Mouse (Mus musculus) embryonic facial prominence, embryonic 11.5 days (tissue): ENCODE measurements at regions not wholly inside any gene's neighbourhood (a gene's known extent, or its start where the extent isn't known, plus 50 kb on each side); places are given as distances from the start of the nearest gene placed in this dataset.
"Not testable (repeated sequence)": the region's sequence is repeated elsewhere in the genome, so short reads cannot be mapped to it uniquely, and the experiment has no call there.

Source experiments
- ATAC-seq: fragments of 200-750 bp; cut with Nextera tagmentation; replicated peaks from 2 replicates; pipeline ENCODE4 v1.8.0; 2017; ENCODE audit warnings: low read depth; ENCODE audit not compliant: insufficient number of reproducible peaks, low FRiP score, low TSS enrichment
- DNase-seq: peaks from one replicate; pipeline ENCODE4 v3.0.0-alpha.2; 2015; ENCODE audit warnings: low spot score
- H3K27ac ChIP-seq: fragments of 300-500 bp; sonication (generic); replicated peaks from 2 replicates; pipeline ENCODE4 v1.5.1; 2014; ENCODE audit warnings: mild to moderate bottlenecking, low read depth, low read length, control low read depth
- H3K27me3 ChIP-seq: fragments of 300-500 bp; sonication (generic); 2 replicates; pipeline ENCODE4 v1.6.1; 2014; ENCODE audit warnings: mild to moderate bottlenecking, low read length, moderate library complexity, mixed read lengths; ENCODE audit not compliant: control insufficient read depth, insufficient read depth
- H3K36me3 ChIP-seq: fragments of 300-500 bp; sonication (generic); replicated peaks from 2 replicates; pipeline ENCODE4 v1.6.1; 2014; ENCODE audit warnings: low read depth, mild to moderate bottlenecking, low read length, moderate library complexity, mixed read lengths; ENCODE audit not compliant: control insufficient read depth, insufficient read depth
- H3K4me1 ChIP-seq: fragments of 300-500 bp; sonication (generic); 2 replicates; pipeline ENCODE4 v1.6.1; 2014; ENCODE audit warnings: low read length, mixed read lengths; ENCODE audit not compliant: control insufficient read depth, insufficient read depth
- H3K4me2 ChIP-seq: fragments of 300-500 bp; sonication (generic); 2 replicates; pipeline ENCODE4 v1.6.1; 2014; ENCODE audit warnings: low read depth, mild to moderate bottlenecking, control low read depth, low read length, moderate library complexity
- H3K4me3 ChIP-seq: fragments of 300-500 bp; sonication (generic); 2 replicates; pipeline ENCODE4 v1.5.1; 2014; ENCODE audit warnings: low read depth, low read length, control low read depth
- H3K9ac ChIP-seq: fragments of 300-500 bp; sonication (generic); replicated peaks from 2 replicates; pipeline ENCODE4 v1.6.1; 2014; ENCODE audit warnings: mild to moderate bottlenecking, control low read depth, low read length
- H3K9me3 ChIP-seq: fragments of 300-500 bp; sonication (generic); replicated peaks from 2 replicates; pipeline ENCODE4 v1.6.1; 2016; ENCODE audit warnings: mild to moderate bottlenecking, low read length, inconsistent platforms, mixed read lengths; ENCODE audit not compliant: control insufficient read depth
- WGBS: fragments of 180-500 bp; shearing (Covaris S2); extraction: QIAGEN DNeasy Blood & Tissue Kit; methylation state at CpG from one replicate; pipeline ENCODE4 v1.1.7; 2014; 5-methylcytosine and 5-hydroxymethylcytosine counted together

DNA sequence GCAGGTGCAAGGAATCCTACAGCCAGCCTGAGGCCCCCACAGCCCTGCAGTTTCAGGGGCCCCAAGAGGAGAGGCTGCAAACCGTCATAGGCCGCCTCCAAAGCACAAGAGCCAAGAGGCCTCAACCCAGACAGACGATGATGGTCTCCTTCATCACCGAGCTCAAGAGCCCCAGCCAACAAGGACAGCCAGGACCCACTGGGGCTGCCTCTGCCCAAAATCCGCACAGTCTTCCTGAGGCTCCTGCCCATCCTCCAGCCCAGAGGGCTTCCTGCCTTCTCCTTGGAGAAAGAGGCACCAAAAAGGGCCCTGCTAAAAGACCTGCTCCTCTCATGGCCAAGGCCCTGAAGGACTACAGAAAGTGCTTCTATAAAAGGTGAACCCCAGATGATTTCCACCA is 112.3 kb downstream of the Nus1 start:
- 89% methylated on average over 2 of the region's 5 CpGs for WGBS
- H3K4me1 ChIP-seq, H3K4me2 ChIP-seq, DNase-seq, H3K9me3 ChIP-seq, H3K36me3 ChIP-seq, H3K27me3 ChIP-seq, ATAC-seq, H3K4me3 ChIP-seq, H3K9ac ChIP-seq, H3K27ac ChIP-seq: not testable (repeated sequence)

DNA sequence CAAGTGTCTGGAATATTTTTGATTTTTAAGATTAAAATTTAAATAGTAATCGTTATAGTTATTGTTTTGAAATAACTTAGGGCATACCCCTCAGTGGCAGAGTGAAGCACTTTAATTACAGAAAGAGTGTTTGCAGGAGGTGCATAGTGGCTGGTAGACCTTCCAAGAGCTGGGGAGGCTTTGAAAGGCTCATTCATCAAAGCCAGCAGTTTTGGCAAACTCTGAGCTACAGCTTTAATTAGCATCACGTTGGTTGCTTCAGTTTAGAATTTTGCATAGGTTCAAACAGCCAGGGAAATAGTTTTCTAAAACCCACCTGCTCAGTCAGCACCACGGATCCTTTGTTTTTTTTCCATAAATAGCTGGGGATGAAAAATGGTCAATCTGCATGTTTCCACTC is 113.5 kb downstream of the Nus1 start:
- Histone ChIP-seq H3K9me3 (no peaks in the 10 kb centered on the region), H3K9ac (no peak overlapping the region), H3K27ac (no peak overlapping the region), H3K27me3 (no peaks in the 10 kb centered on the region), H3K36me3 (no peaks in the 10 kb centered on the region), H3K4me2 (no peak overlapping the region), H3K4me3 (no peak overlapping the region), H3K4me1 (no peaks in the 10 kb centered on the region)
- ATAC-seq: no peak
- 72% methylated on average over 3 of the region's 3 CpGs for WGBS
- no peak for DNase-seq

DNA sequence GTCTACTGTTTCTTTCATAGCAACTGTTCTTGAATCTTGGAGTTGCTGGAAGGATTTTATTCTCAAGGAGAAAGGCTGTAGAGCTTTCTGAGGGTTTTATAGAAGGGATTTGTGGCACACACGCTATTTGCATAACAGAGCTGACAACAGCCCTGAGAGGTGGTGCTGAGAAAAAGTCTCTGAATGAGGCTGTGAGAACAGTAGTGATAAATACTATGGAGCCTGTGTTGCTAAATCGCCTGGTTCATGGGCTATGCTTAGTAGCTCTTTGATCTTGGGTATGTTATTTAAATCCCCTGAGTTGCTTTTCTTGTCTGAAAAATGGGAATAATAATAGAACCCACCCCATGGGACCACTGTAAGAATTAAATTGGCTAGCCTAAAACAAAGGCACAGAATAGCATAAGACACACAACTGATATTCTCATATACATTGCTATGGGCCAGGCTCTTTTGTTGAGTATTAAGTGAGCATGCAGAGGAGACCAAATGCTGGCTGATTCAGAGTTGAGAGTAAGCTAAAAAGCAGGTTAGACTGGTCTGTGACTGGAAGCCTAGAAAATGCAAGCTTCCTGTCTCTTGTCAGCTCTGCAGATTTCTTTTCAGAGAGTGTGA is 116.0 kb downstream of the Nus1 start:
- H3K27me3 ChIP-seq: no peaks in the 10 kb centered on the region
- H3K27ac ChIP-seq: no peak overlapping the region
- H3K36me3 ChIP-seq: no peaks in the 10 kb centered on the region
- ATAC-seq (no peak), DNase-seq (no peak)
- H3K4me1 ChIP-seq: no peaks in the 10 kb centered on the region
- 24% methylated on average over 2 of the region's 2 CpGs for WGBS
- H3K9me3 ChIP-seq: no peaks in the 10 kb centered on the region
- H3K9ac ChIP-seq: no peak overlapping the region
- no peak overlapping the region for H3K4me3 ChIP-seq
- no peak overlapping the region for H3K4me2 ChIP-seq

DNA sequence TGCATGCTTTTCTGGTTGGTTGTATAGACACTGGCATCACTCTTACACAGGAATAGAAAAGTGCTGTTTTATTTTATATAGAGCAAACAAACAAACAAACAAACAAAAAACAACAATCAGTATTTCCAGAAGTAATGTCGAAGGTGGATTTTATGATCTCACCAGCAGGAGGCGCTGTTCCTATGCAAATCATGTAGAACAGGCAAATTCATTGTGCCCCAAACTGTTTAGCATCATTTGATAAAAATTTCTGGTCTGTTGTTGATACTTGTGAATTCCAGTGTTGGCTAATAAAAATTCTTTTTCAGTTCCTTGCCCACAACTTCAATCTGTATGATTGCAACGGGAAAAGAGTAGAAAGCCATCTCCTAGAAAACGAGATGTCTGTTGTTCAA is 116.5 kb downstream of the Nus1 start:
- peak; percentile 62 for DNase-seq
- ATAC-seq: no peak
- Histone ChIP-seq H3K27me3 (no peaks in the 10 kb centered on the region), H3K9ac (no peak overlapping the region), H3K4me3 (no peak overlapping the region), H3K27ac (no peak overlapping the region), H3K9me3 (no peaks in the 10 kb centered on the region), H3K36me3 (no peaks in the 10 kb centered on the region), H3K4me2 (no peak overlapping the region), H3K4me1 (no peaks in the 10 kb centered on the region)
- WGBS: 60% methylated on average over 4 of the region's 4 CpGs

DNA sequence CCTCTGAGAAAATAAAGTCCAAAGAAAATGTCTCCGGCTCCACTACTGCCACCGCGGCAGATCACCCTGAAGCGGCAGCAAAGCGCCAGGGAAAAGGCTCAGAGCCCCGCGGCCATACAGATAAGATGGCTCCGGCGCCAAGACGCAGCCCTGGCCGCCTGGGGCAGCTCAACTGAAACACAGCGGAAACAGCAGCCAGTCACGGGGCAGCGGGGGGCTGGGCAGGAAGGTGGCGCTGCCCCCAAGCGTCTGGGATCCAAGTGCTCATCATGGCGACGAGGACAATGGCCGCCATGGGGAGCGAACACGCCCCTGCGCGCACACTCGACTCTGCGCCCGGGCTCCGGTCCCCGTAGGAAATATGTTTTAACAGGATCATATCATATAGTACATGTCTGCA is 128.2 kb downstream of the Nus1 start:
- WGBS: 92% methylated on average over 28 of the region's 28 CpGs
- no peaks in the 10 kb centered on the region for H3K36me3 ChIP-seq
- DNase-seq (no peak), ATAC-seq (no peak)
- no peak overlapping the region for H3K4me3 ChIP-seq
- H3K4me1 ChIP-seq: no peaks in the 10 kb centered on the region
- H3K27ac ChIP-seq: no peak overlapping the region
- H3K27me3 ChIP-seq: no peaks in the 10 kb centered on the region
- no peak overlapping the region for H3K4me2 ChIP-seq
- H3K9ac ChIP-seq: no peak overlapping the region
- no peaks in the 10 kb centered on the region for H3K9me3 ChIP-seq

DNA sequence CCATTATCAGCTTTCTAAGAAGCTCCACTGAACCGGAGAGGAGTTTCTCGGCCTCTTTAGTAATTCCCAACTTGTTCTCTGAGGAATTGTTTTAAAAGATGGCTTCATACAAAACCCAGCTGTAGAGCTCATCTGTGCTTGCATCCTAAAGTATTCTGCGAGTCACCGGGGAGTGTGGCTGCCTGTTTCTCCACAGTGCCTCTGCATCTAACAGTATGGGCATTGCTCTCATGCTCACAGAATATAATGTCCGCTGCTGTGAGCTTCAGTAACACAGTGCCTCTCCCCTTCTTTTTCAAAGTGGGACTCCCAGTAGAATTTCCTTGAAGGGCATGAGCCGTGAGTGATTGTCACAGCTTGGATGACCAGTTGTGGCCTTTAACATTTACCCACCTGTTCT is 113.0 kb upstream of the Slc35f1 start:
- Histone ChIP-seq H3K27ac (no peak overlapping the region), H3K4me2 (no peak overlapping the region), H3K4me1 (no peaks in the 10 kb centered on the region), H3K36me3 (no peaks in the 10 kb centered on the region), H3K27me3 (no peaks in the 10 kb centered on the region), H3K9me3 (no peaks in the 10 kb centered on the region), H3K9ac (no peak overlapping the region), H3K4me3 (no peak overlapping the region)
- no peak for ATAC-seq
- no peak for DNase-seq
- WGBS: 75% methylated on average over 6 of the region's 6 CpGs

DNA sequence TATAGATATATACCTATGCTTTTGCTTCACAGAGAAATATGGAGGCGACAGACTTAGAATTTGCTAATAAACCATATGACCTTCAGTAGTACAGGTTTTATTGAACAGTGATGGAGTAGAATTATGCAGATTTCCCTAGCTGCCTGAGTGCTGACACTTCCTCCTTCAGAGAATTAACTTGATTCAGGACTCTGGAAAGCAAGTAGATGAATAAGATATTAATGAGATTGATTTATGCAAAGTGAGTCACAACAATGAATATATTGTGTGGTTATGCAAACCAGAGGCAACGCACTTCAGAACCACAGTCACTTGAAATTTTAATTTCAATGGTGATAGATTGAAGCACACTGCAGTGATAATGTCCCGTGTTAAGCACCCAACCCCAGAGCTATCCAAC is 112.5 kb upstream of the Slc35f1 start:
- no peak overlapping the region for H3K4me3 ChIP-seq
- no peaks in the 10 kb centered on the region for H3K27me3 ChIP-seq
- no peak overlapping the region for H3K9ac ChIP-seq
- H3K4me2 ChIP-seq: no peak overlapping the region
- H3K9me3 ChIP-seq: no peaks in the 10 kb centered on the region
- no peak overlapping the region for H3K27ac ChIP-seq
- DNase-seq: no peak
- no peaks in the 10 kb centered on the region for H3K4me1 ChIP-seq
- WGBS: 76% methylated on average over 3 of the region's 3 CpGs
- no peaks in the 10 kb centered on the region for H3K36me3 ChIP-seq
- ATAC-seq: no peak

DNA sequence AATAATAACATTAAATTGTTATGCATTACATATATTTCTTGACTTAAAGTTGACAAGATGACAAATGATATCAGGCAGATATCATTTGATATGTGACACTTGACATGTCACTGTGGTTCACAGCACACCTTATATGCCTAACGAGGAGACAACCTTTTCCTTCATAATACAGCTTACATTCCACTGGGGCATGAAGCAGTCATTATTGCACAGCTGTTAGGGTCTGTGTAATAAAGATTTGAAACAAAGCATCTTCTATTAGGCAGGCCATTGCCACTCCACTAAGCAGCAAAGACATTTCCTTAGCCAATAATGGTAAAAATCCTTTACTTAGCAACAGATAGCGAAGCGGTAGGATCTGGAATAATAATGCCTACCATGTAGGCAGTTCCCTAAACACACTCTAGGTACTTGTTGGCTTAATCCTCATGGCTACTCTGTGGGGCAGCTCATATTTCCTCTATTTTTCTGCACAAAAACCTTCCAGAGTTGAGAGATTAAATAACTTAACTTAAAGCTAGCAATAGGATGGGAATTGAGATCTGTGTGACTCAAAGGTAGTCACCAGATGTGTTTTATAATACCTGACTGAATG is 112.0 kb upstream of the Slc35f1 start:
- Histone ChIP-seq H3K4me2 (no peak overlapping the region), H3K4me3 (no peak overlapping the region), H3K9me3 (no peaks in the 10 kb centered on the region), H3K4me1 (no peaks in the 10 kb centered on the region), H3K9ac (no peak overlapping the region), H3K36me3 (no peaks in the 10 kb centered on the region), H3K27ac (no peak overlapping the region), H3K27me3 (no peaks in the 10 kb centered on the region)
- DNase-seq (no peak), ATAC-seq (no peak)
- WGBS: 80% methylated on average over 3 of the region's 3 CpGs
